Mouse (Mus musculus): Measurements from ENCODE around the gene Col23a1. TPM values are rescaled to one million over a fixed set of nuclear protein-coding genes. Genes with fewer than 3 reads are reported as not detected.

The Col23a1 gene
- total RNA-seq (2021) = 1 to 10 TPM; 2.6 to 7.0 TPM
- long read RNA-seq, experiment 1, partial matches to known transcripts = 2 of 4 reads
- long read RNA-seq, experiment 1, other reads (novel, unspliced or antisense) = 2 of 4 reads
- long read RNA-seq, experiment 2, partial matches to known transcripts = 0 of 1 reads
- long read RNA-seq, experiment 2, other reads (novel, unspliced or antisense) = 1 of 1 reads

- DNase-seq = peak; percentile 83 to 85
Measured at GRCm38 (mm10) chr11:51289564-51290041, at the start of gene Col23a1. Gene Col23a1, plus strand, starts transcription at chr11:51289920.

GRCm38 (mm10) chr11:51242897-51243296 lies 46.8 kb upstream of the Col23a1 start:
- no peak for DNase-seq

GRCm38 (mm10) chr11:51257006-51257405 lies 32.7 kb upstream of the Col23a1 start:
- no peak for DNase-seq

GRCm38 (mm10) chr11:51261680-51262219 lies 28.0 kb upstream of the Col23a1 start, which contains the start of gene Clk4:
Gene Clk4, plus strand, starts transcription at chr11:51261730.
- DNase-seq = no peak

GRCm38 (mm10) chr11:51262342-51263285 lies 27.1 kb upstream of the Col23a1 start, which contains the start of gene BC049762:
Gene BC049762, minus strand, starts transcription at chr11:51263046.
- peak; percentile 99 to 100 for DNase-seq

GRCm38 (mm10) chr11:51263286-51263831 lies 26.4 kb upstream of the Col23a1 start:
- peak; percentile 71 to 86 for DNase-seq

GRCm38 (mm10) chr11:51264352-51264751 lies 25.4 kb upstream of the Col23a1 start:
- peak; percentile 50 to 63 for DNase-seq

GRCm38 (mm10) chr11:51265326-51265725 lies 24.4 kb upstream of the Col23a1 start:
- peak in 1 of 2 experiments; percentile 32 for DNase-seq

GRCm38 (mm10) chr11:51274418-51274817 lies 15.3 kb upstream of the Col23a1 start:
- no peak for DNase-seq

GRCm38 (mm10) chr11:51290066-51290955 lies 591 bp downstream of the Col23a1 start:
- peak; percentile 60 to 71 for DNase-seq

GRCm38 (mm10) chr11:51293956-51294530 lies 4.3 kb downstream of the Col23a1 start:
- no peak for DNase-seq

GRCm38 (mm10) chr11:51295742-51296141 lies 6.0 kb downstream of the Col23a1 start:
- no peak for DNase-seq

GRCm38 (mm10) chr11:51298691-51299090 lies 9.0 kb downstream of the Col23a1 start:
- DNase-seq = peak; percentile 20 to 41

GRCm38 (mm10) chr11:51302396-51302795 lies 12.7 kb downstream of the Col23a1 start:
- peak in 1 of 2 experiments; percentile 49 for DNase-seq

GRCm38 (mm10) chr11:51303981-51304553 lies 14.3 kb downstream of the Col23a1 start:
- DNase-seq = no peak

GRCm38 (mm10) chr11:51308306-51308705 lies 18.6 kb downstream of the Col23a1 start:
- no peak for DNase-seq

- no peak for DNase-seq
Measured at GRCm38 (mm10) chr11:51311846-51312245, 22.1 kb downstream of the Col23a1 start.

- DNase-seq = no peak
Measured at GRCm38 (mm10) chr11:51315991-51316810, 26.5 kb downstream of the Col23a1 start.

- no peak for DNase-seq
Measured at GRCm38 (mm10) chr11:51320609-51321008, 30.9 kb downstream of the Col23a1 start.
